Mouse (Mus musculus) liver, postnatal 0 days (tissue): Measurements from ENCODE around the gene Slc6a6. TPM values are rescaled to one million over a fixed set of nuclear protein-coding genes. Genes with fewer than 3 reads are reported as not detected.

Source experiments
- ATAC-seq: fragments of 200-750 bp; cut with Nextera tagmentation; 2 replicates; pipeline ENCODE4 v1.8.0; 2017; ENCODE audit warnings: mild to moderate bottlenecking, moderate library complexity
- DNase-seq: peaks from one replicate; pipeline ENCODE4 v3.0.0-alpha.2; 2016
- H3K27ac ChIP-seq: fragments of 300-500 bp; sonication (generic); 2 replicates; pipeline ENCODE4 v1.5.1; 2014; ENCODE audit warnings: antibody characterized with exemption, moderate library complexity, mild to moderate bottlenecking, low read depth
- H3K27me3 ChIP-seq: fragments of 300-500 bp; sonication (generic); 2 replicates; pipeline ENCODE4 v1.6.1; 2014; ENCODE audit warnings: low read length, control low read depth, mixed read lengths; ENCODE audit not compliant: insufficient read depth
- H3K36me3 ChIP-seq: fragments of 300-500 bp; sonication (generic); replicated peaks from 2 replicates; pipeline ENCODE4 v1.6.1; 2014; ENCODE audit warnings: mild to moderate bottlenecking, control low read depth, low read length, moderate library complexity, mixed read lengths; ENCODE audit not compliant: insufficient read depth
- H3K4me1 ChIP-seq: fragments of 300-500 bp; sonication (generic); 2 replicates; pipeline ENCODE4 v1.6.1; 2014; ENCODE audit warnings: antibody characterized with exemption, mild to moderate bottlenecking, control low read depth; ENCODE audit not compliant: insufficient read depth
- H3K4me2 ChIP-seq: fragments of 300-500 bp; sonication (generic); 2 replicates; pipeline ENCODE4 v1.6.1; 2014; ENCODE audit warnings: low read depth, mild to moderate bottlenecking, low read length, moderate library complexity, mixed read lengths
- H3K4me3 ChIP-seq: fragments of 300-500 bp; sonication (generic); 2 replicates; pipeline ENCODE4 v1.5.1; 2014; ENCODE audit warnings: low read depth, low read length
- H3K9ac ChIP-seq: fragments of 300-500 bp; sonication (generic); replicated peaks from 2 replicates; pipeline ENCODE4 v1.6.1; 2014; ENCODE audit warnings: mild to moderate bottlenecking, moderate library complexity
- H3K9me3 ChIP-seq: fragments of 300-500 bp; sonication (generic); 2 replicates; pipeline ENCODE4 v1.6.1; 2016; ENCODE audit warnings: mild to moderate bottlenecking, control low read depth, low read length, mixed read lengths
- CTCF ChIP-seq: sonication (generic); IDR thresholded peaks from 2 replicates; pipeline ENCODE4 v1.5.1; 2016; ENCODE audit warnings: antibody characterized with exemption, low read depth
- EP300 ChIP-seq: IDR thresholded peaks from 2 replicates; pipeline ENCODE4 v1.6.1; 2016; ENCODE audit warnings: antibody characterized with exemption, low read depth, mild to moderate bottlenecking
- WGBS: fragments of 180-500 bp; shearing (Covaris S2); extraction: QIAGEN DNeasy Blood & Tissue Kit; methylation state at CpG from one replicate; pipeline ENCODE4 v1.1.7; 2014; ENCODE audit not compliant: insufficient replicate concordance; 5-methylcytosine and 5-hydroxymethylcytosine counted together
- polyA plus RNA-seq: library from polyadenylated mRNA; unstranded; fragments of >200 nt; fragmentation: Nextera tagmentation; extraction: Ambion mirVana; gene quantifications from 2 replicates; pipeline ENCODE4 v1.2.1, GENCODE M21; 2015

The Slc6a6 gene
- polyA plus RNA-seq, 1 experiment from 2014 or later, result 34.4 TPM

DNA sequence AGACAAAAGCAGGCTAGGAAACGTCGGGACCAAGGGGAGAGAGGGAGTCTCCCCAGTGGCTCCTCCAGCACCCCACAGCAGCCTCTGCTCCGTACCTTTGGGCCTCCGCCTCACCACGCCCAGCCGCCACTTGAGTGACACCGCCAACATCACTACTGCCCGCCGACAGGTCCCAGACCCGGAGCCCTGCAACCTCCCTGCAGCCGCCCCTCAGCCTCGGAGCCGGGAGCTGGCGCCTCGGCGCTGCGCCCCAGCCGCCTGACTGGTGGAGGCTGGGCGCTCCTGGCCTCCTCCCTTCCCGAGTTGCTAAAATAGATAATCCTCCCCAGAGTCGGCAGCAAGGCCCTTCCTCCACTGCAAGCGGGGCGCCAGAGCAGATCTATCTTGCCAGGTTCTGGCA, 123.3 kb downstream of the Slc6a6 start:
- Histone ChIP-seq H3K27ac (no peak overlapping the region), H3K27me3 (peaks cover 33% of the 10 kb centered on the region), H3K36me3 (no peaks in the 10 kb centered on the region), H3K4me1 (no peaks in the 10 kb centered on the region), H3K4me2 (no peak overlapping the region), H3K9me3 (no peaks in the 10 kb centered on the region), H3K4me3 (no peak overlapping the region), H3K9ac (no peak overlapping the region)
- TF ChIP-seq CTCF (no peak), EP300 (no peak)
- 5% methylated on average over 21 of the region's 23 CpGs for WGBS
- no peak for DNase-seq
- ATAC-seq, result no peak

DNA sequence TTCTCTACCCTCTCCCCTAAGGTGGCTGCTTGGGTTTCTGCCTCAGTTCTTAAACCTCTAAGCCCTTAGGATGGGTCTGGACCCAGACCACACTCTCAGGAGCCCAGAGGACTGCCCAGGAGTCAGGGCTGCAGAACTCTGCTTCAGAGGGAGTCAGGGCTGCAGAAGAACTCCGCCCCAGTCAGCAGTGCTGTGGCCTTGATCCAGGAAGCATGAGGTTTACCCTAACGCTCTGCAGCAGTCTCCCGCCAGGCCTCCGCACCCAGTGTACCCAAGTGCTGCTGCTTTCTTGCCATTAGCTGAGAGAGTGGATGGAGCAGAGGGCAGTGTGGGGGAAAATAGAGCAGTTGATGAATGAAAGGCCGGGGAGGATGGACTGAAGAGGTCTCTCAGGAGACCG, 124.2 kb downstream of the Slc6a6 start:
- no peaks in the 10 kb centered on the region for H3K4me1 ChIP-seq
- no peak overlapping the region for H3K9ac ChIP-seq
- no peak for DNase-seq
- H3K4me3 ChIP-seq, result no peak overlapping the region
- H3K27me3 ChIP-seq, result peaks cover 33% of the 10 kb centered on the region
- no peak overlapping the region for H3K27ac ChIP-seq
- TF ChIP-seq EP300 (no peak), CTCF (no peak)
- 30% methylated on average over 6 of the region's 6 CpGs for WGBS
- no peaks in the 10 kb centered on the region for H3K9me3 ChIP-seq
- H3K4me2 ChIP-seq, result no peak overlapping the region
- no peak for ATAC-seq
- no peaks in the 10 kb centered on the region for H3K36me3 ChIP-seq

Other genes starting within 250 kb of the Slc6a6 start
- gene Chchd4, start 210.5 kb upstream of the Slc6a6 start, polyA plus RNA-seq, result 10.7 and 11.3 TPM in 2 replicates
- gene Tmem43, start 210.3 kb upstream of the Slc6a6 start, polyA plus RNA-seq, result 6.9 and 8.1 TPM in 2 replicates
- 6.3 and 6.7 TPM in 2 replicates for gene Xpc, start 168.2 kb upstream of the Slc6a6 start, polyA plus RNA-seq
- gene Lsm3, start 168.1 kb upstream of the Slc6a6 start, polyA plus RNA-seq, result 67.8 and 69.6 TPM in 2 replicates
- gene Grip2, start 143.2 kb downstream of the Slc6a6 start, polyA plus RNA-seq, result 0.05 TPM in 1 of 2 replicates, not detected in the other
- gene Ccdc174, start 194.0 kb downstream of the Slc6a6 start, polyA plus RNA-seq, result 12.5 and 14.6 TPM in 2 replicates
- gene 4930590J08Rik, start 218.8 kb downstream of the Slc6a6 start, polyA plus RNA-seq, result 0.07 and 0.13 TPM in 2 replicates